Mouse (Mus musculus) stomach, postnatal 0 days (tissue): ENCODE results near the gene Golga2. TPM values are rescaled to one million over a fixed set of nuclear protein-coding genes. Genes with fewer than 3 reads are reported as not detected.

Experiments used
- ATAC-seq: fragments of 200-750 bp; cut with Nextera tagmentation; 2 replicates; pipeline ENCODE4 v1.8.0; 2017; ENCODE audit not compliant: low FRiP score, low TSS enrichment
- DNase-seq: peaks from one replicate; pipeline ENCODE4 v3.0.0-alpha.2; 2016; ENCODE audit warnings: low spot score
- H3K27ac ChIP-seq: fragments of 300-500 bp; sonication (generic); replicated peaks from 2 replicates; pipeline ENCODE4 v1.5.1; 2014; ENCODE audit warnings: mild to moderate bottlenecking, control low read depth
- H3K27me3 ChIP-seq: fragments of 300-500 bp; sonication (generic); 2 replicates; pipeline ENCODE4 v1.6.1; 2014; ENCODE audit warnings: low read length; ENCODE audit not compliant: control insufficient read depth, insufficient read depth
- H3K36me3 ChIP-seq: fragments of 300-500 bp; sonication (generic); 2 replicates; pipeline ENCODE4 v1.6.1; 2014; ENCODE audit warnings: low read length, mixed read lengths; ENCODE audit not compliant: control insufficient read depth, insufficient read depth
- H3K4me1 ChIP-seq: fragments of 300-500 bp; sonication (generic); replicated peaks from 2 replicates; pipeline ENCODE4 v1.6.1; 2014; ENCODE audit warnings: antibody characterized with exemption; ENCODE audit not compliant: control insufficient read depth, insufficient read depth
- H3K4me2 ChIP-seq: fragments of 300-500 bp; sonication (generic); replicated peaks from 2 replicates; pipeline ENCODE4 v1.6.1; 2014; ENCODE audit warnings: low read depth, mild to moderate bottlenecking, control low read depth, moderate library complexity
- H3K4me3 ChIP-seq: fragments of 300-500 bp; sonication (generic); 2 replicates; pipeline ENCODE4 v1.5.1; 2014; ENCODE audit warnings: low read depth, low read length, control low read depth
- H3K9ac ChIP-seq: fragments of 300-500 bp; sonication (generic); 2 replicates; pipeline ENCODE4 v1.6.1; 2014; ENCODE audit warnings: mild to moderate bottlenecking, low read length, control low read depth, mixed read lengths
- H3K9me3 ChIP-seq: fragments of 300-500 bp; sonication (generic); 2 replicates; pipeline ENCODE4 v1.6.1; 2016; ENCODE audit warnings: low read length; ENCODE audit not compliant: control insufficient read depth
- CTCF ChIP-seq: IDR thresholded peaks from 2 replicates; pipeline ENCODE4 v1.5.1; 2016; ENCODE audit warnings: antibody characterized with exemption, low read depth, mild to moderate bottlenecking, moderate library complexity
- EP300 ChIP-seq: optimal IDR thresholded peaks from 2 replicates; pipeline ENCODE3; 2016; ENCODE audit warnings: antibody characterized with exemption
- WGBS: fragments of 180-500 bp; shearing (Covaris S2); extraction: QIAGEN DNeasy Blood & Tissue Kit; methylation state at CpG from one replicate; pipeline ENCODE4 v1.1.7; 2014; 5-methylcytosine and 5-hydroxymethylcytosine counted together
- microRNA-seq: library from miRNA; unstranded; fragments of <30 nt; microRNA quantifications from one replicate; pipeline ENCODE4, GENCODE M21; 2016
- polyA plus RNA-seq: library from polyadenylated mRNA; unstranded; fragments of >200 nt; fragmentation: Nextera tagmentation; extraction: Ambion mirVana; gene quantifications from 2 replicates; pipeline ENCODE4 v1.2.1, GENCODE M21; 2015

The Golga2 gene
- polyA plus RNA-seq, 1 experiment from 2014 or later: 18.1 TPM

- WGBS: 41% methylated on average over 6 of the region's 6 CpGs
- no peaks in the 10 kb centered on the region for H3K27me3 ChIP-seq
- TF ChIP-seq CTCF (no peak), EP300 (no peak)
- no peaks in the 10 kb centered on the region; the same call in 1 of the 2 replicates for H3K36me3 ChIP-seq
- no peak overlapping the region for H3K9ac ChIP-seq
- peak overlapping the region; percentile 30; the same call in 1 of the 2 replicates for H3K27ac ChIP-seq
- ATAC-seq (no peak), DNase-seq (no peak)
- H3K4me3 ChIP-seq: no peak overlapping the region
- H3K4me1 ChIP-seq: 0 out of 2 replicates have a peak, but pooled peaks cover 3% of the 10 kb centered on the region
- H3K4me2 ChIP-seq: peak overlapping the region; percentile 96
- no peaks in the 10 kb centered on the region for H3K9me3 ChIP-seq
These were observed 66.7 kb downstream of the Golga2 start for GRCm38 (mm10) chr2:32353836-32354235.

GRCm38 (mm10) chr2:32354336-32354895, 67.2 kb downstream of the Golga2 start:
- DNase-seq (no peak), ATAC-seq (no peak; the same call in 1 of the 2 replicates)
- Histone ChIP-seq H3K27me3 (no peaks in the 10 kb centered on the region), H3K9me3 (no peaks in the 10 kb centered on the region), H3K9ac (no peak overlapping the region), H3K27ac (no peak overlapping the region), H3K4me2 (no peak overlapping the region), H3K4me1 (0 out of 2 replicates have a peak, but pooled peaks cover 3% of the 10 kb centered on the region), H3K36me3 (no peaks in the 10 kb centered on the region; the same call in 1 of the 2 replicates), H3K4me3 (no peak overlapping the region)
- TF ChIP-seq EP300 (no peak), CTCF (no peak)
- 72% methylated on average over 3 of the region's 3 CpGs for WGBS

- Histone ChIP-seq H3K9ac (no peak overlapping the region), H3K9me3 (no peaks in the 10 kb centered on the region), H3K27ac (no peak overlapping the region), H3K4me2 (no peak overlapping the region), H3K4me3 (no peak overlapping the region), H3K4me1 (no peaks in the 10 kb centered on the region), H3K36me3 (no peaks in the 10 kb centered on the region; the same call in 1 of the 2 replicates), H3K27me3 (no peaks in the 10 kb centered on the region)
- TF ChIP-seq EP300 (no peak), CTCF (no peak)
- DNase-seq: no peak
- 68% methylated on average over 10 of the region's 10 CpGs for WGBS
- ATAC-seq: no peak
These were observed 69.0 kb downstream of the Golga2 start for GRCm38 (mm10) chr2:32356216-32356615.

Small RNA genes within 50 kb of the gene (microRNA-seq; reads per million reads assigned to microRNA genes)
- gene Gm23363: not detected
- gene Mir199b: 428 reads per million, percentile 63 among the genes with 10 or more reads in this experiment

Other genes with a start within 250 kb of the Golga2 start
- 0.46 and 0.67 TPM in 2 replicates for gene Fam78a, start 202.5 kb upstream of the Golga2 start, polyA plus RNA-seq
- 2.6 and 2.8 TPM in 2 replicates for gene Plpp7, start 191.9 kb upstream of the Golga2 start, polyA plus RNA-seq
- gene Prrc2b, start 136.3 kb upstream of the Golga2 start, polyA plus RNA-seq: 18.7 and 21.6 TPM in 2 replicates
- 6.2 and 6.9 TPM in 2 replicates for gene Pomt1, start 50.8 kb upstream of the Golga2 start, polyA plus RNA-seq
- gene Uck1, start 27.2 kb upstream of the Golga2 start, polyA plus RNA-seq: 32.2 and 34.8 TPM in 2 replicates
- gene Swi5, start 691 bp downstream of the Golga2 start, polyA plus RNA-seq: 254 and 313 TPM in 2 replicates
- 14.0 and 16.1 TPM in 2 replicates for gene Ciz1, start 64.9 kb downstream of the Golga2 start, polyA plus RNA-seq
- 5.6 and 6.2 TPM in 2 replicates for gene Dnm1, start 66.0 kb downstream of the Golga2 start, polyA plus RNA-seq
- 85.0 and 90.1 TPM in 2 replicates for gene 1110008P14Rik, start 94.6 kb downstream of the Golga2 start, polyA plus RNA-seq
- 1.8 TPM in 2 replicates for gene Lcn2, start 100.9 kb downstream of the Golga2 start, polyA plus RNA-seq
- 31.6 and 33.0 TPM in 2 replicates for gene Ptges2, start 108.5 kb downstream of the Golga2 start, polyA plus RNA-seq
- gene Naif1, start 163.1 kb downstream of the Golga2 start, polyA plus RNA-seq: 2.5 and 2.6 TPM in 2 replicates
- 11.1 and 11.5 TPM in 2 replicates for gene Slc25a25, start 164.1 kb downstream of the Golga2 start, polyA plus RNA-seq
- gene Fam102a, start 247.9 kb downstream of the Golga2 start, polyA plus RNA-seq: 16.6 and 20.2 TPM in 2 replicates